Mouse (Mus musculus) E14TG2a.4 (cell line): ENCODE data around the gene Epm2aip1.

Experiments
- CTCF ChIP-seq: conservative IDR thresholded peaks from 2 replicates; pipeline ENCODE4 v1.5.1; 2014; ENCODE audit warnings: low read length
- NANOG ChIP-seq: IDR thresholded peaks from 2 replicates; pipeline ENCODE4 v1.6.1; 2014; ENCODE audit warnings: borderline replicate concordance, low read length, mixed read lengths

GRCm38 (mm10) chr9:111306142-111306541, 34.4 kb downstream of the Epm2aip1 start:
- TF ChIP-seq CTCF: no peak
- no peak for TF ChIP-seq NANOG
